Mouse (Mus musculus): ENCODE data around the gene Car10. TPM values are rescaled to one million over a fixed set of nuclear protein-coding genes. Genes with fewer than 3 reads are reported as not detected.

Gene Car10
- 4.9 and 5.8 TPM in 2 replicates for polyA plus RNA-seq (2014; fragmentation: Nextera tagmentation; extraction: Ambion mirVana)

GRCm38 (mm10) chr11:93097941-93098828, at the start of gene Car10:
Car10 (plus strand) TSS chr11:93098028.
- peak within 1 kb of the TSS; percentile 98 for H3K4me2 ChIP-seq (replicated peaks; ENCODE audit: low read depth, low read length)
- ATAC-seq (ENCODE audit: low FRiP score) = peak; percentile 74
- DNase-seq (ENCODE audit: low spot score) = peak; percentile 69
- peak within 1 kb of the TSS; percentile 39 for H3K9ac ChIP-seq (ENCODE audit: low read depth, low read length)
- H3K4me1 ChIP-seq (replicated peaks; ENCODE audit: control insufficient read depth, insufficient read depth, low read length) = 0 out of 2 replicates have a peak, but pooled peaks cover 6% of the 10 kb centered on the region
- H3K27ac ChIP-seq (ENCODE audit: low read depth, low read length) = no peak within 1 kb of the TSS
- H3K4me3 ChIP-seq (ENCODE audit: low read depth, low read length) = peak within 1 kb of the TSS; percentile 58
- H3K9me3 ChIP-seq (ENCODE audit: control insufficient read depth, low read length) = no peaks in the 10 kb centered on the region
- H3K36me3 ChIP-seq (ENCODE audit: control insufficient read depth, insufficient read depth, low read length) = no peaks in the 10 kb centered on the region
- under 1% methylated on average over 46 of the region's 48 CpGs for WGBS
- H3K27me3 ChIP-seq (ENCODE audit: control insufficient read depth, insufficient read depth, low read length) = peaks cover 32% of the 10 kb centered on the region

- H3K9ac ChIP-seq (ENCODE audit: low read depth, low read length) = no peak overlapping the region
- H3K4me1 ChIP-seq (replicated peaks; ENCODE audit: control insufficient read depth, insufficient read depth, low read length) = no peaks in the 10 kb centered on the region
- H3K36me3 ChIP-seq (ENCODE audit: control insufficient read depth, insufficient read depth, low read length) = no peaks in the 10 kb centered on the region
- ATAC-seq (ENCODE audit: low FRiP score) (no peak), DNase-seq (ENCODE audit: low spot score) (no peak)
- no peaks in the 10 kb centered on the region for H3K27me3 ChIP-seq (ENCODE audit: control insufficient read depth, insufficient read depth, low read length)
- no peaks in the 10 kb centered on the region for H3K9me3 ChIP-seq (ENCODE audit: control insufficient read depth, low read length)
- 87% methylated on average over 6 of the region's 6 CpGs for WGBS
- H3K4me3 ChIP-seq (ENCODE audit: low read depth, low read length) = no peak overlapping the region
- H3K27ac ChIP-seq (ENCODE audit: low read depth, low read length) = no peak overlapping the region
- H3K4me2 ChIP-seq (replicated peaks; ENCODE audit: low read depth, low read length) = no peak overlapping the region
Measured at GRCm38 (mm10) chr11:93065021-93065420, 32.8 kb upstream of the Car10 start.

- Histone ChIP-seq H3K9me3 (ENCODE audit: control insufficient read depth, low read length) (no peaks in the 10 kb centered on the region), H3K27ac (ENCODE audit: low read depth, low read length) (no peak overlapping the region), H3K4me2 (replicated peaks; ENCODE audit: low read depth, low read length) (no peak overlapping the region), H3K27me3 (ENCODE audit: control insufficient read depth, insufficient read depth, low read length) (no peaks in the 10 kb centered on the region), H3K4me1 (replicated peaks; ENCODE audit: control insufficient read depth, insufficient read depth, low read length) (no peaks in the 10 kb centered on the region), H3K9ac (ENCODE audit: low read depth, low read length) (no peak overlapping the region), H3K36me3 (ENCODE audit: control insufficient read depth, insufficient read depth, low read length) (no peaks in the 10 kb centered on the region), H3K4me3 (ENCODE audit: low read depth, low read length) (no peak overlapping the region)
- DNase-seq (ENCODE audit: low spot score) (no peak), ATAC-seq (ENCODE audit: low FRiP score) (no peak)
- 79% methylated on average over 3 of the region's 3 CpGs for WGBS
Measured at GRCm38 (mm10) chr11:93065656-93066181, 32.1 kb upstream of the Car10 start.

- WGBS = 29% methylated on average over 2 of the region's 2 CpGs
- DNase-seq (ENCODE audit: low spot score) (no peak), ATAC-seq (ENCODE audit: low FRiP score) (no peak)
- H3K4me2 ChIP-seq (replicated peaks; ENCODE audit: low read depth, low read length) = no peak overlapping the region
- no peaks in the 10 kb centered on the region for H3K36me3 ChIP-seq (ENCODE audit: control insufficient read depth, insufficient read depth, low read length)
- no peaks in the 10 kb centered on the region for H3K9me3 ChIP-seq (ENCODE audit: control insufficient read depth, low read length)
- no peak overlapping the region for H3K4me3 ChIP-seq (ENCODE audit: low read depth, low read length)
- H3K27me3 ChIP-seq (ENCODE audit: control insufficient read depth, insufficient read depth, low read length) = peaks cover 24% of the 10 kb centered on the region
- 0 out of 2 replicates have a peak, but pooled peaks cover 6% of the 10 kb centered on the region for H3K4me1 ChIP-seq (replicated peaks; ENCODE audit: control insufficient read depth, insufficient read depth, low read length)
- H3K9ac ChIP-seq (ENCODE audit: low read depth, low read length) = no peak overlapping the region
- no peak overlapping the region for H3K27ac ChIP-seq (ENCODE audit: low read depth, low read length)
Measured at GRCm38 (mm10) chr11:93095588-93095987, 2.2 kb upstream of the Car10 start.

- ATAC-seq (ENCODE audit: low FRiP score) (no peak), DNase-seq (ENCODE audit: low spot score) (peak; percentile 76)
- WGBS = under 1% methylated on average over 6 of the region's 6 CpGs
- Histone ChIP-seq H3K9me3 (ENCODE audit: control insufficient read depth, low read length) (no peaks in the 10 kb centered on the region), H3K4me3 (ENCODE audit: low read depth, low read length) (peak overlapping the region; percentile 58), H3K4me1 (replicated peaks; ENCODE audit: control insufficient read depth, insufficient read depth, low read length) (0 out of 2 replicates have a peak, but pooled peaks cover 6% of the 10 kb centered on the region), H3K27me3 (ENCODE audit: control insufficient read depth, insufficient read depth, low read length) (peaks cover 32% of the 10 kb centered on the region), H3K36me3 (ENCODE audit: control insufficient read depth, insufficient read depth, low read length) (no peaks in the 10 kb centered on the region), H3K27ac (ENCODE audit: low read depth, low read length) (no peak overlapping the region), H3K9ac (ENCODE audit: low read depth, low read length) (no peak overlapping the region), H3K4me2 (replicated peaks; ENCODE audit: low read depth, low read length) (peak overlapping the region; percentile 98; the same call in 1 of the 2 replicates)
Measured at GRCm38 (mm10) chr11:93097001-93097400, 827 bp upstream of the Car10 start.

- no peak for ATAC-seq (ENCODE audit: low FRiP score)
- H3K27ac ChIP-seq (ENCODE audit: low read depth, low read length) = no peak overlapping the region
- no peaks in the 10 kb centered on the region for H3K36me3 ChIP-seq (ENCODE audit: control insufficient read depth, insufficient read depth, low read length)
- peak overlapping the region; percentile 58 for H3K4me3 ChIP-seq (ENCODE audit: low read depth, low read length)
- WGBS = 2% methylated on average over 14 of the region's 14 CpGs
- DNase-seq (ENCODE audit: low spot score) = peak; percentile 36
- peaks cover 32% of the 10 kb centered on the region for H3K27me3 ChIP-seq (ENCODE audit: control insufficient read depth, insufficient read depth, low read length)
- H3K9me3 ChIP-seq (ENCODE audit: control insufficient read depth, low read length) = no peaks in the 10 kb centered on the region
- H3K9ac ChIP-seq (ENCODE audit: low read depth, low read length) = no peak overlapping the region
- 0 out of 2 replicates have a peak, but pooled peaks cover 6% of the 10 kb centered on the region for H3K4me1 ChIP-seq (replicated peaks; ENCODE audit: control insufficient read depth, insufficient read depth, low read length)
- peak overlapping the region; percentile 98 for H3K4me2 ChIP-seq (replicated peaks; ENCODE audit: low read depth, low read length)
Measured at GRCm38 (mm10) chr11:93097431-93097851, 387 bp upstream of the Car10 start.

GRCm38 (mm10) chr11:93098933-93099381, 1.1 kb downstream of the Car10 start:
- Histone ChIP-seq H3K4me1 (replicated peaks; ENCODE audit: control insufficient read depth, insufficient read depth, low read length) (0 out of 2 replicates have a peak, but pooled peaks cover 6% of the 10 kb centered on the region), H3K4me2 (replicated peaks; ENCODE audit: low read depth, low read length) (peak overlapping the region; percentile 98), H3K27ac (ENCODE audit: low read depth, low read length) (no peak overlapping the region), H3K27me3 (ENCODE audit: control insufficient read depth, insufficient read depth, low read length) (peaks cover 32% of the 10 kb centered on the region), H3K4me3 (ENCODE audit: low read depth, low read length) (peak overlapping the region; percentile 58), H3K9ac (ENCODE audit: low read depth, low read length) (peak overlapping the region; percentile 34), H3K36me3 (ENCODE audit: control insufficient read depth, insufficient read depth, low read length) (no peaks in the 10 kb centered on the region), H3K9me3 (ENCODE audit: control insufficient read depth, low read length) (no peaks in the 10 kb centered on the region)
- DNase-seq (ENCODE audit: low spot score) = no peak
- under 1% methylated on average over 37 of the region's 37 CpGs for WGBS
- peak; percentile 63 for ATAC-seq (ENCODE audit: low FRiP score)

GRCm38 (mm10) chr11:93099431-93100370, 1.9 kb downstream of the Car10 start:
- ATAC-seq (ENCODE audit: low FRiP score) = peak; percentile 40
- peaks cover 32% of the 10 kb centered on the region for H3K27me3 ChIP-seq (ENCODE audit: control insufficient read depth, insufficient read depth, low read length)
- peak overlapping the region; percentile 34; the same call in 1 of the 2 replicates for H3K9ac ChIP-seq (ENCODE audit: low read depth, low read length)
- H3K4me3 ChIP-seq (ENCODE audit: low read depth, low read length) = peak overlapping the region; percentile 58
- H3K4me1 ChIP-seq (replicated peaks; ENCODE audit: control insufficient read depth, insufficient read depth, low read length) = 0 out of 2 replicates have a peak, but pooled peaks cover 6% of the 10 kb centered on the region
- peak; percentile 67 for DNase-seq (ENCODE audit: low spot score)
- peak overlapping the region; percentile 98 for H3K4me2 ChIP-seq (replicated peaks; ENCODE audit: low read depth, low read length)
- under 1% methylated on average over 53 of the region's 53 CpGs for WGBS
- no peaks in the 10 kb centered on the region for H3K9me3 ChIP-seq (ENCODE audit: control insufficient read depth, low read length)
- no peak overlapping the region for H3K27ac ChIP-seq (ENCODE audit: low read depth, low read length)
- no peaks in the 10 kb centered on the region for H3K36me3 ChIP-seq (ENCODE audit: control insufficient read depth, insufficient read depth, low read length)

Measured in hindbrain, embryonic 11.5 days (tissue).